Mouse (Mus musculus) erythroblast, embryonic 14.5 days (primary cell): ENCODE measurements around the gene Tspan9.

ENCODE experiments used
- GATA1 ChIP-seq: IDR thresholded peaks from 2 replicates; pipeline ENCODE4 v1.6.1; 2012; ENCODE audit warnings: low read length, inconsistent platforms, mixed read lengths
- TAL1 ChIP-seq: IDR thresholded peaks from 3 replicates; pipeline ENCODE4 v1.6.1; 2012; ENCODE audit warnings: low read length, inconsistent platforms, mixed read lengths

GRCm38 (mm10) chr6:128081781-128082180, 61.6 kb downstream of the Tspan9 start:
- TF ChIP-seq TAL1 (no peak), GATA1 (no peak)
